Mouse (Mus musculus): ENCODE measurements around the gene Sgta.
"Not testable (repeated sequence)": the region's sequence is repeated elsewhere in the genome, so short reads cannot be mapped to it uniquely, and the experiment has no call there.

Gene Sgta

DNA sequence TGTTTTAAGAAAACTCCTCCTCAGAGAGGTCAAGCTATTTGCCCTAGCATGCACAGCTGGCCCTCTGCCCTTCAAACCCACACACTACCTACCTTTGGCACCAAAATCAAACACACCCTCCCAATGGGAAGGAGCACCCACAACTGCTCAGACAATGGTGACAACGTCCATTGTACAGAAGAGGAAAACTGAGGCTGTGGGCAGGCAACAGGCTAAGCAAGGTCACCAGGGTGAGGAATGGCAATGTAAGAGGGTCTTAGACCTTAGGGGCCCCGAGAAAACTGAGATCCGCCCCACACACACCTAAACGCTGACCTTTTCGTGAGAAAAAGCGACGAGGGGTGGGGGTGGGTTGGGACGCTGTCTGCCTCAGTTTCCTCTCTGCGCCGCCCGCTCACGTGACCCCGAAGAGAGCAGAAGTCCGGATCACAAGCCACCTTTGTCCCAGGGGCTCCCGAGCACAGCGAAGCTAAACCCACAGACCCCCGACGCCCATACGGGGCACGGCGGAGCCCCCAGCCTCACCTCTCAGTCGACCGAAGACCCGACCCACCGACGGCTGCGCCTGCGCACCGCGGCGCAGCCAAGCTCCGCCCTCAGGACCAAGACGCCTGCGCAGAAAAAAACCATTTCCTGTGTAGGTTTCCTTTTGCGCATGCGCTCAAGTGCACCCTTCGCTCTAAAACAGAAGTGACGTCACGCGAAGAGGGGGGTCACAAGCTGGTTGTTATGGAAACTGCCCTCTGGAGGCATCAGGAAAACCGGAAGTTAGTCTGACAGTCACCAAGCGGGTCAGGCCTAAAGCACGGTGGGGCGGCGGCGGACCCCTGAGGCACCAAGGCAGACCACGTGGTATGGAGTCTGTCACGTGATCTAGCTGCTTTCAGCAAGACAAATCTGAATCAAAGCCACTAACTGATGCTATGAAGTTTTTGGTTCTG, at the start of gene Sgta:
Gene Sgta, minus strand, starts transcription at position 579 of the 941 bp plus-strand sequence.
- DNase-seq (ENCODE audit: low read depth, low spot score) = peak; percentile 98

DNA sequence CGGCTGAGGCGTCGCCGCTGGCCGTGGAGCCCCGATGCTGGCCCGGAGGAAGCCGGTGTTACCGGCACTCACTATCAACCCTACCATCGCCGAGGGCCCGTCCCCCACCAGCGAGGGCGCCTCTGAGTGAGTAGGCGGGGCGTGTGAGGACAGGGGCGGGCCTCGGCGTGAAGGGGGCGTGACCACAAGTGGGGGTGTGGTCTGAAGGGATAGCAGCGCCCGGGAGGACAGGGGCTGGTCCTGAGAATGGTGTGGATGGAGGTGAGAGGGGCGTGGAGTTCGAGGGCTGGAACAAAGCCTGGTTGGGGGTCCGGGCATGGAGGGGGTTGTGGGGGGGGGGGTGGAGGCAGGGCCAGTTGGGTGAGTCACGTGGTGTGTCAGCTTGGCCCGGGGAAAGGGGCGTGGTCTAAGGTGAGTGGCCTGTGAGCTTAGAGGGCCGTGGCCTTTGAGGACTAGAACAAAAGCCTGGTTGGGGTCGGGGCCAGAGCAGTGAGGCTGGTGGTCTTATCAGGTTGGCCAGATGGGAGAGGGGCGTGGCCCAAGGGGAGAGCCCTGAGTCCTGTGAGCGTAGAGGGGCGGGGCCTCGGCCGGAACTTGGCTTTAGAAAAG, 46.2 kb upstream of the Sgta start:
- DNase-seq (ENCODE audit: low read depth, low spot score) = peak; percentile 95

DNA sequence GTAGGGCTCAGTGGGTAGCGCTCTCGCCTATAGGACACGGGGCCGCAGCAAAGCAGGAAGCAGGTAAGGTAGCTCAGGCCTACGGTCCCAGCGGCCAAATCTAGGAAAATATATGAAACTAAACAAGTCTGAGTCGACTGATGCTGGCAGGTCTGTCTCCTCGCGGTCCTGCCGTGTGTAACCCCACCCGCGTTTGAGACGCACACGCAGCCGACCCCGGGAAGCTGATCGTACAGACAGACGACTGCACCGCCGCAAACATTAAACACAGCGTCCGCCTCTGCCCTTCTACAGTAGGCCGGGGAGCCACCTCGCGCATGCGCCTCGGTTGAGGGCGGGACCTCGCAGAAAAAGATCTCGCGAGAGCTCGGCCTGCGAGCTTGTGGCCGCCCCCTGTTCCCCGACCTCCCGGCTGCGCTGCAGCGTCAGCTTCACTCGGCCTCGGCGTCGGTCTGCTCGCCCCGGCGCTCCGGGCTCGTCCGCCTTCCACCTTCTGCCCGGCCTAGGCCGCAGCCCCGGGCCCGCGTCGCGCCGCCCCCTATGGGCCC, 45.7 kb upstream of the Sgta start, which contains the start of gene Map2k2:
Gene Map2k2, plus strand, starts transcription at position 351 of the 548 bp plus-strand sequence.
- peak; percentile 92 for DNase-seq (ENCODE audit: low read depth, low spot score)

DNA sequence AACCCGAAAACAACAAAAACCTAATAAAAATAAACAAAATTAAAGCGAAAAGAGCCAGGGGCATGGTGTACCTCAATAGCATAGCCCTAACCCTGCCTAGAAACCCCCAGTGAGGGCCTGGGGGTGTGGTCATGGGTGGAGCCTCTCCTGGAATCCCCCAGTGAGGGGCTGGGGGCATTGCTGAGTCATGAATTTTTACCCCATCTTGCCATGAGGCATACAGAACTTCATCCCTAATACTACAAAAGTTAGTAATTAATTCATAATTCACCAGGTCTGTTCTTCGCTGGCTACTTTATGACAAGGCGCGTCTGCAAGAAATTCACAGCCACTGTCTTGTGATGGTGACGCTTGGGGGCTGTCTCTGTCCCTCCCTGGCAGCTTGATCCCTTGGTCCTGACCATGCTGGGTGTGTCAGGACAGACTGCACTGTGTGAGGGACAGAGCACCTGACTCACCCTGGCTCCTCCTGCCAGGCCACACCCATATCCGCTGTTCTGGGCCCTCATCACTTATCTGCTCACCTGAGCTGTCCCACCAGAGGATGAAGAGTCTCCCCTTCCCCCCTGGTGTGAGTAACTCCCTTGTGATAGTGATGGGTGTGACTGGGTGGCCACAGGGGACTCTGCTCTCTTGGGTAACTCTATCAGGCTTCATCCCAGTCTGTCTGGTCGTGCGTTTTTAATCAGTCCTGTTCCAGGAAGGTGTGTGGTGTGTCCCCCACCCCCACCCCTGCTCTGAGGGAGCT, 35.1 kb upstream of the Sgta start:
- no peak for DNase-seq (ENCODE audit: low read depth, low spot score)

DNA sequence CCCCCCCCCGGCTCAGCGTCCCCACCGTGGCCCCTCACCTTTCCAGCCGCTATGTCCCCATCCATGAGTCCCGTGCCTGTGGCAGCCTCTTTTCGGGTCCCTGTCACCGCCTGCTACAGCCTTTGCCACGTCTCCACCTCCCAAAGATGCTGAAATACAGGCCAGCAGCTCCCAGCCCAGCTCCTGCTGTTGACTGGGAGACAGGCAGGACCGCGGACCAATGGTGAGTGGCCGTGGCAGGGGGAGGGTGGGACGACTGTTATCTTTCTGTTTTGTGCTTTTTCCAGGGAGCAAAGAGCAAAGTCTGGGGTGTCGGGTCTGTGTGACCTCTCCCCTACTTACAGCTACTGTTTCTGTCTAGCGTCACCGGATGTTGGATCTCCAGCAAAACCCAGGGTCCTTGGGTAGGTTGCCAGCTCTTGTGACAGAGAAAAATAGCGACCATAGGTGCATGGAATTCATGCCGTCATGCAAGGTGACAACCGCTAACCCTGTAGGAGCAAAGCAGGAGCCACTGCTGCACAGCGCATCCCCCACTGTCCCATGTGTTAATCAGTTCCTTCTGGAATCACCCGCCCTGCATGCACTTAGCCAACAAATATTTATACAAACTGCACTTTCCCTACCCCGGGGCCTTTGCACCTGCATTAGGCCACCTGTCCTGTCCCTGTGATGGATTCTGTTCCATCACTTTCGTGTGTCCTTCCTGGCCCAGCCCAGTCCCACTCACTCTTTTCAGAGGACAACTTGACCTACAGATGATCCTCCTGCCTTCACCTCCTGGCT, 32.7 kb upstream of the Sgta start:
- no peak for DNase-seq (ENCODE audit: low read depth, low spot score)

DNA sequence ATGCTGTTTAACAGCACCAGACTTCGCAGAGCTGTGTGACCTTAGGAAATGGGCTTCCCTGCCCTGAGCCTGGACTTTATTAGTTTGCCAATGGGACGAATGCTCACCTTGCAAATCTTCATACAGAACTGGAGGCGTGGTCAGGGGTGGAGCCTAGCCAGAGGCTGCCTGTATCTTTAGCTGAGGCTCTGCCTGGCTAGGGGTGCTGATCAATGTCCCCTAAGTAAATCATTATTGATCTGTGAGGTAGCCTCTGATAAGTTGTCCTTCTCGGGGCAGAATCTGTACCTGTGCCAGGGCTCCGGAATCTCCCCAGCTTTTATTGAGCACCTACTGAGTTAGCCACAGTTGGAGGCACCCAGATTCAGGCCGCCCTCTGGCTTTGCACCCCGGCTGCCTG, 30.6 kb upstream of the Sgta start:
- no peak for DNase-seq (ENCODE audit: low read depth, low spot score)

DNA sequence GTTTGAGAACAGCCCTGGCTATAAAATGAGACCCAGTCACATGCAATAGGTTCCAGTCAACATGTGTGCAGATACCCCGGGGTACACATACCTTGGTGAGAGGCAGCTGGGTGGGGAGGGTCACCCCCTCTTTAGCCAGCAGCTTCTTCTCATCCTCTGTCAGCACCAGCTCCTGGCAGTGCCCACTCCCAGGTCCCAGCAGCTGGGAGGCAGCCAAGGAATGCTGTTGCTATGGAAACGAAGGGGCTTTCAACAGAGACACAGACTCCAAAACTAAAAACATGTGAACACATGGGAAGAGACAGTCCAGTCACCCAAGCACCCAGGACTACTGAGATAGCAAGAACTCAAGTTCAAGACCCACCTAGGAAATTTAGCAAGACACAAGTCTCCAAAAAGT, 29.2 kb upstream of the Sgta start:
- DNase-seq (ENCODE audit: low read depth, low spot score) = no peak

DNA sequence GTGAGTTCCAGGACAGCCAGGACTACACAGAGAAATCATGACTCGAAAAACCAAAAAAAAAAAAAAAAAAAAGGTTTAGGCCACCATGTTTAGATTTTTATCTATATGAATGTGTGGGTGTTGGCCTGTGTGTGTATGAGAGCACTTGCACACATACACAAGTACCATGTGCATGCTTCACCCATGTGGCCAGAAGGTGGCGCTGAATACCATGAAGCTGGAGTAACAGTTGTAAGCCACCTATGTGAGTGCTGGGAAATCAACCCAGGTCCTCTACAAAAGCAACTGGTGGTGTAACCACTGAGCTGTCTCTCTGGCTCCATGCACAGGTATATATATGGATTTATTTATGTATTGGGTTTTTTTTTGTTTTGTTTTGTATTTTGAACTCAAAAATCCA, 27.0 kb upstream of the Sgta start:
- DNase-seq (ENCODE audit: low read depth, low spot score) = peak; percentile 53

DNA sequence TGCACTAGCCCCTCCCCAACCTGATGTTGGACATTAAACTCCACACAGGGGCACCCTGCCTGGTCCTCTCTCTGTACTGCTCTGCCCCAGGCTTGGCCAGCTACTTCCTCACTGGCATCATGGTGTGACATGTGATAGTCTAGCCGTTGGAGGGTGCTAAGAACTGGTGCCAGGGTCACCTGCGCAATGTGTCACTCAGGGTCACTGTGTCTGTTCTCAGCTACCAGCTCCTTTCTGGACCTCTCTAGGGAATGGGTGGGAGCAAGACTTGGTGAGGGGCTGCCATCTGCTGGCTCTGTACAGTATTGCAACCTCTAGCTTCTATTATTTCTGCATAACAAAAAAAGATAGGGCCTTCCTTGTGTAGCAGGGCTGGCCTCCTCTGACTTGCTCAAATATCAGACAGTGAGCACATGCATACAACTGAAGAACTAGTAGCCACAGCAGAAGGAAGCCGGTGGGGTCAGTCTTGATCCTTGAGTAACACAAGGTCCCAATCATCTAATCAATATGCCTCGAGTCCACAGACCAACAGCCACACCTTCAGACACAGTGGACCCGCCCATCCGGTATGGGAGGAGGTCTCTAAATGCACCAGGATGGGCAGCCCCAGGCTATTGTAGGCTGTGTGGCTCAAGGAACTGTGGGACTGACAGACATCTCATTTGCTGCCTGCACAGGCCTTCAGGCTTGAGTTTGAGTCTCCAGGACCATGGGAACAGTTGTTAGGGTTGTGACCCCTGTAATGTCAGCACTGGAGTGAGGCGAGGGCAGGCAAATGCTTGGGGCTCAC, 22.4 kb upstream of the Sgta start:
- DNase-seq (ENCODE audit: low read depth, low spot score) = peak; percentile 69

DNA sequence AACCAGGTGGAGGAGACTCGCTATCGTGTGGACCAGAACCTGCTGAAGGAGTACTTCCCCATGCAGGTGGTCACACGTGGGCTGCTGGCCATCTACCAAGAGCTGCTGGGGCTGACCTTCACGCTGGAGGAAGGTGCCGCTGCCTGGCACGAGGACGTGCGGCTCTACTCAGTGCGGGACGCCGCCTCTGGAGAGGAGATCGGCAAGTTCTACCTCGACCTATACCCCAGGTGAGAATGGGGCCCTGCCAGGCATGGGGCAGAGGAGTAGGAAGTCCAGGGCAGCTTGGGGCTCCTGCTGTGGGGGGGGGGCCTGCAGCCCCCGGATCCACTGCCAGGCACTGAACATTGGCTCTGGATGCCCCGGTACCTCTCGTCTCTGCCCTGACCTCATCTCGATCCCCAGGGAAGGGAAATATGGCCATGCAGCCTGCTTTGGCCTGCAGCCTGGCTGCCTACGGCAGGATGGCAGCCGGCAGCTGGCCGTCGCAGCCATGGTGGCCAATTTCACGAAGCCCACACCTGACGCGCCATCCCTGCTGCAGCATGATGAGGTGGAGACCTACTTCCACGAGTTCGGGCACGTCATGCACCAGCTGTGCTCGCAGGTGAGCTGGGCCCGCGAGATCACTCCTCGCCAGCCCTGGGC, 20.2 kb upstream of the Sgta start:
- no peak for DNase-seq (ENCODE audit: low read depth, low spot score)

DNA sequence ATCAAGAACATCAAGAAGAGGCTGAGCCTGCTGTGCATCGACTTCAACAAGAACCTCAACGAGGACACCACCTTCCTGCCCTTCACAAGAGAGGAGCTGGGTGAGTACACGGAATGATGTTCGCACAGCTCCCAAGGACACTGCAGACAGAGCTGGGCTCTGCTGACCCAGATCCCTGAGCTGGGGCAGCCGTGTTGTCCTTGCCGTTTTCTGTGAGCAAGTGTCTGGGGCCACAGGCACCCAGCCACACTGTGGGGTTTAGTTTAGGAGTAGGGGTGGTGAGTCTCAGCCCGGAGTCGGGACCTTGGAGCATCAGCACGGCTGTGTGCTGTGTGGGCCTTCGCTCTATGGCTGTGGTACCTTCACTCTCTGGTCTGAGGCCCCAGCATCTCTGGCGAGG, 17.9 kb upstream of the Sgta start:
- DNase-seq (ENCODE audit: low read depth, low spot score) = no peak

DNA sequence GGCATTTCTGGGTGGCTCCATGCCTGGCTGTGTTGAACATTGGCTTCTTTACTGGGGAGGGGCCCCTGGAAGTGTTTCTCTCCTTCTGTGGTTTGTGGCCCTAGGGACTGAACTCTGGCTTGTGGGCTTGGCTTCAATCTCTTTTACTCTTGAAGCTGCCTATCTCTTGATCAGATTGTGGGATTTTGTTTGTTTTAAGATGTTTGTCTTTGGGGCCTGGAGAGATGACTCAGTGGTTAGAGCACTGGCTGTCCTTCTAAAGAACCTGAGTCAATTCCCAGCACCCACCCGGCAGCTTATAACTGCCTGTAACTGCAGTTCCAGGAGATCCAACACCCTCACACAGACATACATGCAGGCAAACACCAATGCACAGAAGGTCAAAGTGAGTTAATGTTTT, 16.4 kb upstream of the Sgta start:
- no peak for DNase-seq (ENCODE audit: low read depth, low spot score)

DNA sequence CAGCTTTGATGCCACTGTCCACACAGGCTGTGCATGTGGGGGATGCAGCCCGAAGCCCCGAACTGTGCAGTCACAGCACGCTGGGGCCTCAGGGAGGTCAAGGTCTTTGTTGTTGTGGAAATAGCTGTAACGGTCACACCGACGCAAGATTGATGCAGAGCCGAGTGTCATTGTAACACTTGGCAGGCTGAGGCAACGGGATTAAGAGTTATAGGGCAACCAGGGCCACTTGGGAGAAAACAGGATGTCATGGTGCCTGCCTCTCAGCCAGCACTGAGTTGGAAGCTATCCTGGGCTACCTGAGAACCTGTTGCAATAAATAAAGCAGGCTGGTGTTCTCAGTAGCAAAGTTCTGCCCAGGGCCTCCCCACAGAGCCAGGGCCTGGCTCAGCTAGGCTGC, 15.8 kb upstream of the Sgta start:
- no peak for DNase-seq (ENCODE audit: low read depth, low spot score)

DNA sequence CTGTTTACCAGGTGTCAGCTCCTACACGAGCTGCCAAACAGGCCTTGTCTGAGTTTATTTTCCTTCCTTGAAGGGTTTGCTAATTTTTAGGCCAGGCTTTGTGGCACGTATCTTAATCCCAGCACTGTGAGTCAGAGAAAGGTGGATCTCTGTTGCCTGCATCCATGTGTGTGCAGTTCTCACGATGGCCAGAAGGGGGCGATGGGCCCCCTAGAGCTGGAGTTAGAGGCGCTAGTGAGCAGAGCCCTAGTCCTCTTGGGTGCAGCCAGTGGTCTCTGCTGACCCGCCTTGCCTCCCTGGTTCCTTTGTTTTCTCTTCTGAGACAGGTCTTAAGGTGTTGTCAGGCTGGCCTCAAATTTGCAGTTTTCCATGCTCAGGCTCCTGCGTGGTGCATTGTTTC, 13.5 kb upstream of the Sgta start:
- DNase-seq (ENCODE audit: low read depth, low spot score) = no peak

DNA sequence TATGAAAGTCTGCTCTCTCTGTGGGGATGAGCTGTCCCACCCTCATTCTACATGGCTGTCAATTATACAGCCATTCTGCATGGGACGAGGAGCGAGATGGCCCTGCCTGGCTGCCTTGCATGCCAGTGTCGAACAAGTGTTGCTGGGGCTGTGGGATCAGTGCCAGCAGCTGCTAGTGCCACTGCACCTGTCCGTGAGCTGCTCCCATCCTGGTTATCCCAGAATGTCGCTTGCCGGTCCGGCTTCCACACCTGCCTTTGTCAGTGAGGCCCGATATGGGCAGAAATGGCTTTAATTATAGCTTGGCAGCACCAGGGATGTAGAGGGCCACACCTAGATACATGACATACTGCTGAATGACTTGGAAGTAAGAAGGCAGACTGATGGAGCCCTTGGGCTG, 12.3 kb upstream of the Sgta start:
- no peak for DNase-seq (ENCODE audit: low read depth, low spot score)

DNA sequence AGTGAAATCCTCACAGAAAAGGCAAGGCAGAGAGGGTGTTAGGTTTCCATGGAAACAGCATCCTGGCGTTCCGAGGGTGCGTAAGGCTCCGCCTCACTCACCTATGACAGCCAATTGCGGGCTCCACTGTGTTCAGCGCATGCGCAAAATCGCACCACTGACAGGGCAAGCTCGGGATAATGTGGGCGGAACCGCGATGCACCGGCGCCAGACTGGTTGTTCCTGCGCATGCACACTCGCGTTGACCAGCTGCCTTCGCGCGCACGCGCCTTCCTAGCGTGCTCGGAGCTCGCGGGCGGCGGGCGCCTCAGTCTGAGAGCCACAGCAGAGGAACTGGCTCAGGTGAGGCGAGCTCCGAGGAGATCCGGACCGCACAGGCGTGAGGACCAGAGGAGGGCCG, 9.9 kb upstream of the Sgta start, which contains the start of gene Thop1:
Gene Thop1, plus strand, starts transcription at position 200 of the 400 bp plus-strand sequence.
- peak; percentile 99 for DNase-seq (ENCODE audit: low read depth, low spot score)

DNA sequence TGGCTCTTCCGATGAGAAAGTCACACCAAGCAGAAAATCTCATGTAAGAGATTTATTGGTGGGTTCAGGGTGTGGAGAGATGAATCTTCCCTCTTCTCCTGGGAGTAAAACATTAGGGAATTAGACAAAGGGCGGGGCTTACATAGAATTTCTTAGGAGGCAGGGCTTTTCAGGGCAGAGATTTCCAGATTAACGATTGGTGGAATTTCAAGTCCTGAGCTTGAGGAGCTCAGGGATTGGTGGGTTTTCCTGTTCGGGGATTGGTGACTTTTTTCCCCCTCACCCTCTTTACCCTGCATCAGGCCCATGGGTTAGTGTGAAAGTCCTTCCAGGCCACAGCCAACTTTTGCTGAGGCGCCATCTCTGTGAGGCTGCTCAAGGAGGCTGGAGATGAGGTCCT, 8.7 kb upstream of the Sgta start:
- no peak for DNase-seq (ENCODE audit: low read depth, low spot score)

DNA sequence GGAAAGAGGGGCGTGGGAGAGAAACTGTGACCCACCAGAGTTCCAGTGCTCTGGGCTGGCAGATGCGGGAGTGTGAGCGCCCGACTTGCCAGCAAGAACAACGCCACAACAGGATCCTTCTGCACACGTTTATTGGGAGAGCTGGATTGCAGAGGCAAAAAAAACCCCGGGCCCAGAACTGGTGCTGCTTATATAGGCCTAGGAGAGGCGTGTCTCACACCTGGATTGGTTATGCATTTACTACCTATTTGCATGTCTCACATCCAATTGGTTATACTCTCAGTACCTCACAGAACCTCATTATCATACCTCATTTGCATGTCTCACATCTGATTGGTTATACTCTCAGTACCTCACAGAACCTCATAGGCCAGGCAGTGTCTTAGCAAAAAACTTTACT, 4.5 kb upstream of the Sgta start:
- not testable (repeated sequence) for DNase-seq (ENCODE audit: low read depth, low spot score)

DNA sequence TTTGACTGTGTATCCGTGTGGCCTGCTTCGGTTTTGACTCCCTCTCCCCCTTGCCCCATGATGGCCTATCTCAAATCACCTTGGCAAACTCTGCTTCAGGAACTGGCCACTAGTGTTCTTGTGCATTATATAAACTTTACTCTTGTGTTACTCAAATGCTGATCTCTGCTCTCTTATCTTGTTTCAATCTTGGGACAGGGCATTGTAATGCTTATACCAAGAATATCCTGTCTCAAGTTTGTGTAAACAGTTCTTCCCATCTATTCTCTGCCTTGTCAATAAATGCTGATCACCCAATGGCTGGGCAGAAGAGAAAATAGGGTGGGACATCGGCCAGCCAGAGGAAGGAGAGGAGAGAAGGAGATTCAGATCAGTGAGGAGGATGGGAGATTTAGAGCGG, 2.7 kb upstream of the Sgta start:
- no peak for DNase-seq (ENCODE audit: low read depth, low spot score)

DNA sequence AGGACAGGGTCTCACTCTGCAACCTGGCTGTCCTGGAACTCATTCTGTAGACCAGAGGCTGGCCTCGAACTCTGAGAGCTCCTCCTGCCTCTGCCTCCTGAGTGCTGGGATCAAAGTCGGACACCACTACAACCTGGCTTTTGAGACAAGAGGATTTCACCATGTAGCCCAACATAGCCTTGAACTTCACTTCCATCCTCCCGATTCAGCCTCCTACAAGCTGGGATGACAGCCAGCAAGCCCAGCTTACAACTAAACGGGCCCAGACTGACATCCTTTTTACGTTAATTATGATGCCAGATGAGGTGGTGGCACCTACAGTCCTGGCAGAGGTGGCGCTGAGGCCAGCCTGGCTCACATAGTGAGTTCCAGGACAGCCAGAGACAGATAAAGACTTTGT, 1.1 kb downstream of the Sgta start:
- no peak for DNase-seq (ENCODE audit: low read depth, low spot score)
